ENCODE assay signal across 16 mouse cellular contexts in the genomic region with DNA sequence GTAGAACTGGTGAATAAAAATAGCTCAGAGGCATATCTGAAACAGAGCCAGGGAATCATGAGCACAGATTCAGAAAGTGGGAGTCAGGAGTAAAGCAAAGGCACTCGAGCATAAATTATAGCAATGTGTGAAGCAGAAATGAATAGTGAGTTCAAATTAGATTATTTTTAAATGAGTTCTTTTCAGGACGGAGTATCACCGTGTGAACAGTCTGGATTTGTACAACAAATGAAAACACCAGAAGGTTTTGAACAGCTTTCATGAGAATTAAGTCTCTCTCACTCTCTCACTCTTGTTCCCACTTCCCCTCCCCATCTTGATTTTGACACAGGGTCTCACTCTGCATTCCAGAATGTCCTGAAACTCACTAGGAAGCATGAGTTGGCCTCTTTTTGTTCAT.
DNase-seq lines count a peak whose midpoint lies in the region; ATAC-seq and TF ChIP-seq lines count a peak whose summit lies in the region.
"Had no signal": no experiment of that assay in that cellular context is flagged by ENCODE, and none has a peak within 500 bp of the region (broad histone marks: within the 10 kb centered on the region; RNA-seq: fewer than 3 reads in every experiment).

No protein-coding gene starts in this region.

- H3K9me3 ChIP-seq in forebrain, embryonic 14.5 days (replicated peaks; ENCODE audit: control insufficient read depth, low read length) = no peaks in the 10 kb centered on the region
- no peaks in the 10 kb centered on the region for H3K9me3 ChIP-seq in forebrain, embryonic 12.5 days
- no peaks in the 10 kb centered on the region for H3K9me3 ChIP-seq in forebrain, embryonic 16.5 days (ENCODE audit: control insufficient read depth, low read length)
- H3K9me3 ChIP-seq: embryonic facial prominence, embryonic 10.5 days; heart, embryonic 13.5 days; hindbrain, embryonic 15.5 days had no signal

- H3K4me2 ChIP-seq in forebrain, embryonic 14.5 days (ENCODE audit: low read length) = no peak overlapping the region
- H3K4me2 ChIP-seq in forebrain, embryonic 12.5 days = no peak overlapping the region
- no peak overlapping the region for H3K4me2 ChIP-seq in forebrain, embryonic 16.5 days (ENCODE audit: low read length)
- H3K4me2 ChIP-seq: heart, embryonic 13.5 days; hindbrain, embryonic 15.5 days had no signal

- no peak for TF ChIP-seq CTCF in layer of hippocampus, adult 2 months (conservative IDR thresholded peaks at IDR 0.05)

- no peaks in the 10 kb centered on the region for H3K27me3 ChIP-seq in forebrain, embryonic 14.5 days (replicated peaks; ENCODE audit: control insufficient read depth, insufficient read depth, low read length)
- H3K27me3 ChIP-seq in forebrain, embryonic 12.5 days = no peaks in the 10 kb centered on the region
- H3K27me3 ChIP-seq in forebrain, embryonic 16.5 days (replicated peaks; ENCODE audit: control insufficient read depth, insufficient read depth, low read length) = no peaks in the 10 kb centered on the region
- H3K27me3 ChIP-seq: heart, embryonic 13.5 days; hindbrain, embryonic 15.5 days had no signal

- H3K36me3 ChIP-seq in forebrain, embryonic 14.5 days (ENCODE audit: control insufficient read depth, insufficient read depth, low read length) = no peaks in the 10 kb centered on the region
- H3K36me3 ChIP-seq in forebrain, embryonic 12.5 days (replicated peaks) = no peaks in the 10 kb centered on the region
- H3K36me3 ChIP-seq in forebrain, embryonic 16.5 days (ENCODE audit: control insufficient read depth, insufficient read depth) = no peaks in the 10 kb centered on the region
- H3K36me3 ChIP-seq: embryonic facial prominence, embryonic 10.5 days; heart, embryonic 13.5 days; hindbrain, embryonic 15.5 days had no signal

- peak; percentile 79 for DNase-seq in forebrain, embryonic 14.5 days (ENCODE audit: low spot score)
- peak; percentile 12 to 14 for DNase-seq in layer of hippocampus, adult 2 months (ENCODE audit: low spot score in 2 of 2)
- no peak for DNase-seq in layer of hippocampus, adult 9-10 months (ENCODE audit: low spot score)
- no peak for DNase-seq in kidney, postnatal 4 days
- DNase-seq in yolk sac, embryonic 10.5 days (ENCODE audit: low spot score) = no peak
- DNase-seq: adrenal gland, postnatal 10 days; cerebellum, adult 2 months; cerebellum, postnatal 10 days; gastrocnemius, postnatal 36 days; heart, adult 11 months; heart, postnatal 36 days had no signal

- ATAC-seq in forebrain, embryonic 14.5 days = peak; percentile 87
- no peak for ATAC-seq in forebrain, embryonic 12.5 days (ENCODE audit: low FRiP score)
- peak; percentile 96 for ATAC-seq in forebrain, embryonic 16.5 days

- H3K27ac ChIP-seq in forebrain, embryonic 14.5 days (ENCODE audit: low read depth, low read length) = no peak overlapping the region
- no peak overlapping the region for H3K27ac ChIP-seq in forebrain, embryonic 12.5 days
- H3K27ac ChIP-seq in layer of hippocampus, adult 2 months = no peak overlapping the region
- H3K27ac ChIP-seq in forebrain, embryonic 16.5 days (ENCODE audit: low read length) = no peak overlapping the region
- H3K27ac ChIP-seq: embryonic facial prominence, embryonic 10.5 days; heart, embryonic 13.5 days; hindbrain, embryonic 15.5 days had no signal

- H3K4me1 ChIP-seq in forebrain, embryonic 14.5 days (ENCODE audit: control insufficient read depth, insufficient read depth, low read length) = no peaks in the 10 kb centered on the region
- no peaks in the 10 kb centered on the region for H3K4me1 ChIP-seq in forebrain, embryonic 12.5 days
- H3K4me1 ChIP-seq in forebrain, embryonic 16.5 days (replicated peaks; ENCODE audit: control insufficient read depth, insufficient read depth, low read length) = 0 out of 2 replicates have a peak, but pooled peaks cover 3% of the 10 kb centered on the region
- H3K4me1 ChIP-seq: embryonic facial prominence, embryonic 10.5 days; heart, embryonic 13.5 days; hindbrain, embryonic 15.5 days had no signal

- WGBS in forebrain, embryonic 14.5 days = 44% methylated on average over 3 of the region's 3 CpGs
- 55% methylated on average over 3 of the region's 3 CpGs for WGBS in forebrain, embryonic 12.5 days
- 21% methylated on average over 3 of the region's 3 CpGs for WGBS in forebrain, embryonic 16.5 days

- no peak overlapping the region for H3K9ac ChIP-seq in forebrain, embryonic 14.5 days (ENCODE audit: low read length)
- no peak overlapping the region for H3K9ac ChIP-seq in forebrain, embryonic 12.5 days
- no peak overlapping the region for H3K9ac ChIP-seq in forebrain, embryonic 16.5 days (replicated peaks; ENCODE audit: low read depth, low read length)
- H3K9ac ChIP-seq: heart, embryonic 13.5 days; hindbrain, embryonic 15.5 days had no signal

- no peak overlapping the region for H3K4me3 ChIP-seq in forebrain, embryonic 14.5 days (ENCODE audit: low read depth, low read length)
- H3K4me3 ChIP-seq in forebrain, embryonic 12.5 days (replicated peaks) = no peak overlapping the region
- H3K4me3 ChIP-seq in layer of hippocampus, adult 2 months = no peak overlapping the region
- no peak overlapping the region for H3K4me3 ChIP-seq in forebrain, embryonic 16.5 days (replicated peaks; ENCODE audit: low read length)
- H3K4me3 ChIP-seq: embryonic facial prominence, embryonic 10.5 days; heart, embryonic 13.5 days; hindbrain, embryonic 15.5 days had no signal

Comparison
In these comparisons a context has a peak if more than half of its experiments do, and no peak if none do; other contexts are left out.
1. DNase-seq: peak in forebrain, embryonic 14.5 days (single experiment) and layer of hippocampus, adult 2 months (2 of 2); none in layer of hippocampus, adult 9-10 months (single experiment), kidney, postnatal 4 days (0 of 2) and yolk sac, embryonic 10.5 days (single experiment).